Mouse (Mus musculus): ENCODE results near the gene Mis18bp1.
A peak's percentile ranks its signal among the peaks of the same experiment; 100 is the strongest.
"Not testable (repeated sequence)": the region's sequence is repeated elsewhere in the genome, so short reads cannot be mapped to it uniquely, and the experiment has no call there.

Mis18bp1 gene

DNA sequence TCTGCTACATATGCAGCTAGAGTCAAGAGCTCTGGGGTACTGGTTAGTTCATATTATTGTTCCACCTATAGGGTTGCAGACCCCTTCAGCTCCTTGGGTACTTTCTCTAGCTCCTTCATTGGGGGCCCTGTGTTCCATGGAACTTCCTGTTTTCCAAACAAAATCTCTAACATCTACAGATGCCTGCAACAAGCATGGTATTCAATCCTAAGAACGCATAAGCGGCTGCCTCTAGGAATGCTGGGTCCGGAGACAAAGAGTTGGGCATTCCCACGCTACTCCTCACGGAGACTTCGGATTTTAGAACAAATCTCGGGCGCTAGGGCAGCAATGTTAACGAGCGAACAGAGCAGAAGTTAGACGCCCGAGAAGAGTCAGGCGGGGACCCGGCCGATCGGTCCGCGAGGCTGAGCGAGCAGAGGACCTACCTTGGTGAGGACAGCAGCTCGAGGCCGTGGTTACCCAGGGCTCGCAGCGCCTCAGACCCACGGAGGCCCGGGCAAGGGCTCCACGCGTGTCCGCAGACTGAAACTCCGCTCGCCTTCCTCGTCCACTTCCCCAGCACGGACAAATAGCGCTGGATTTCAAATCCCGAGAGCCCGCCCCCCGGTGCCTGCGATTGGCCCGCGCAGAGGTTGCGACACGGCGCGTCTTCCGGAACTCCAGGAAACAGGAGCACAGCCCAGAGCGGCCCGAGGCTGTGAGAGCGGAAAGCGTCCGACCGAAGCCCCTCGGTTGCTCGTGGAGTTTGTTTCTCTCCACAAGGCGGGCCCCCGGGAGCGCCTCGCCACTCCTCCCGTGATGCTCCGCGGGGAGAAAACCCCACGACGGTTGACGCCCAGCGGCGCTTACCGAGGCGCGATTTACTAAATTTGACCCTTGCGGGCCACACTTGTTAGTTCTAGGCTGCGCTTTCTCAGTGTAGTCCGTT is at the start of gene Mis18bp1:
Gene Mis18bp1, minus strand, starts transcription at position 584 of the 931 bp plus-strand sequence.
- DNase-seq: peak; percentile 90

DNA sequence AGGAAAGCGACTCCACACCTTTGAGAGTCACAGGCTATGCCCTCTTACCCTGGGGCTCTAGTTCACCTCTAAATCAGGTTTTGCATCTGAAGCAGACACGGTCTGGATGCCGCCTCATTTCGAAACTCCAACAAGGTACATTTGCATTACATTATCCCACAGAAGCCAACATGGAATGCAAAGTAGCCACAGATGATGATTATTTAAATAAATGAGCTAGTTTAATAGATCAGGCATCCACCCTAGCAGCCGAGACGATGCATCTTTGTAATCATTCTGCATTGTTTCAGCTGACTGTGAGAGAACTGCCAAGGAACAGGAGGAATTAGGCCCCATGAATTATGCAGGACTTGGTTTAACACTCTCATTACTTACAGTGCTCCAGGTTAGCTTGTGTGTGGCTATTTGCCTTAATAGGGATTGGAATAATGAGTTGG is 44.0 kb upstream of the Mis18bp1 start:
- DNase-seq: no peak

DNA sequence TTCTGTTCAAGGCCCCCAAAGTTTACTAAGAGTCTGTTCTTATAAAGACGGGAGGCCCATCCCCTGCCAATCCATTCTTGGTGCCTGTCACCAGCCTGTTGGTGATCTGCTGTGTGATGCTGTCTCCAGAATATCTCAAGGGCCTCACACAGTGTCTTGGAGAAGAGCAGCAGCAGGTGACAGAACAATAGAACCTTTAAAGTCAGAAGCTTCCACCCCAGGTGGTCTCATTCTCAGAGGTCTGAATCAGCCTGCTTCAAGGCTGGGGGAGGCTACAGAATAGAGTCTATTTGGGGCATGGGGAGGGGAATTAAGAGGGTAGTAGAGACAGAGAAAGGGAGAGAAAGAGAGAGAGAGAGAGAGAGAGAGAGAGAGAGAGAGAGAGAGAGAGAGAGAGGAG is 34.0 kb upstream of the Mis18bp1 start:
- DNase-seq: no peak

DNA sequence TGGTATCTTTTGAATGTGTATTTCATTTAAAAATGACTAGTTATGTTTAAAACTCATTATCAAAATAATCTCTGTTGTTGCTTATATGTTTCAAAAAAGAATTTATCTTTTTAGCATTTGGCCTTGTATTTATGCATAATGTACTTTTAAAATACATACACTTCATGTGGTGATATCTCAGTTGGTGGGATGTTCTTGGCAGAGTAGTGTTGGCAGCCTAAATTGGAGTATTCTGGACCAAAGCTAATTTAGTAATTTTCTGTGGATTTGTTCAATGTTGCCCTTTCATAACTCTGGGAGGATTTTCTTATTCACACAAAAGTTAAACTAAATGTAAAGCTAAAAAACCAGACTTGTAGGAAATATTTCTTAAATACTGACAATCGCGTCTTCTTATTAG is 29.4 kb upstream of the Mis18bp1 start:
- DNase-seq: no peak

DNA sequence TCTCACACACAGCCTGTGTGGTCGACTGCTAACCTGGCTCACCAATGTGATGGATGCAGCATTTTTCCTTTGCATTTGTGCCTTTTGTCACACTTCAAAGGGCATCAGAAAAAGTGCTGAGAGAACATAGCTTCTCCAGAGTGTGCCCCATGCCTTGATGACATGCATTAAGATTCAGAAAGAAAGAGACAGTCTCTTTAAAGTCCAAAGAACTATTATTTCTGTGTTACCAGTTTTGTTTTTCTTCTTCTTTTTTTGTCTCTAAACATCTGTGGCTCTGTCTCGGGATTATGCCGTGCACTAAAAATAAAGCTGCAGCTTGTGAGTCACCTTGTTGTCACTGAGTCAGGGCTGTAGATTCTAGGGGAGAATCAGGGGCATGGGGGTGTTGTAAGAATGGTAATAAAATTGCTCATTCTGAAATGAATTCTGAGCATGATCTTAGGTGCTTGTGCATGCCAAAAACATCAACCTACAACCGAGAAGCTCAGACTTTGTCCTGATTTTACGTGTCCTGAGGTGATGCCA is 21.7 kb upstream of the Mis18bp1 start:
- peak; percentile 24 for DNase-seq

DNA sequence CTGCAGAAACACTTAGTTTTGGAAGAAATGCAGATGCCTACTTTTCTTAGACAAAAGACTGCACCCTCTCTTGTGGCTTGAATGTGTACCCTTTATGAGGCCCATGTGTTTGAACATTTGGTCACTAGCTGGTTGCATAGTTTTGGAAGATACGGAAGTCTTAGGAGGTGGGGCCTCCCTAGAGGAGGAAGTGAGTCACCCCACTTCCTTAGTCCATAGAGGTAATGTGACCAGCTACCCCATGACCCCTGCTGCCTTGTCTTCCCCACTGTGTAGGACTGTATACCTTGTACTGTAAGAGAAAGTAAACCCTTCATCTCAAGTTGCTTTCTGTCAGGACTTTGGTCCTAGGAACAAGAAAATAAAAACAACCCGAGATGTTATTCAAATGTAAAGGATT is 16.8 kb upstream of the Mis18bp1 start:
- no peak for DNase-seq

DNA sequence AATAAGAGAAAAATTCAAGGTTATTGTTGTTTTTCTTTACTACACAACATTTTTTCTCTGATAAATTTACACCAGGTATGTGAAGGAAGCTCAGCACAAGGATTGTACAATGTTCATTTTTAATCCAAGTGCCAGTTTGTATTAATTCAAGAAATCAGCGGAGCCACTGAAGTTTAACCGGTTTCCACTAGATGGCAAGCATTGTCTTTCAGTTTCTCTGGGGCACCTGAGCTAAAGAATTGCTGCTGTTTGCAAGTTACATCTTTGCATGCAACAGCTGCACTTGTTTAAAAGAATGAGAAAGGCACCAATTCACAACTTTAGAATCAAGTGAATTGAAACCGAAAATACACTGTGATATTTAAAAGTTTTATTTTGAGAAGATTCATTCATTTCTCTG is 15.0 kb upstream of the Mis18bp1 start:
- no peak for DNase-seq

DNA sequence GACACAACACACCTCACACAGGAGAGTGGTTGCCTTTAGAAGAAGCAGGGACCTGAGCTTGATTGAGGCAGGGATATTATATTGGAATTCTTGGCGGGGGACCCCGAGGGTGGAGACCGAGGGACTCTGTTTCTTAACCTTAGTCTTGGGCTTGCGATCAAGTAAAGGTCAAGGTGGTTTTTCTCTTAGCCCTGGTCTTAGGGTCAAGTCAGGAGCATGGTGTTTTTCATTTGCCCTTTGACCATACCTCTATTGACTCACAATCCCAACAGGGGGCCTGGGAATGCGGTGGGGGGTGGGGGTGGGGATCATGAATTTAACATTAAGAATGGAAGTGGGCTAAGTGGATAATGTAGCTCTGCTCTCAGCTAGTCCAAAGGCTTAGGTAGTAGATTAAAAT is 1.3 kb upstream of the Mis18bp1 start:
- DNase-seq: no peak

DNA sequence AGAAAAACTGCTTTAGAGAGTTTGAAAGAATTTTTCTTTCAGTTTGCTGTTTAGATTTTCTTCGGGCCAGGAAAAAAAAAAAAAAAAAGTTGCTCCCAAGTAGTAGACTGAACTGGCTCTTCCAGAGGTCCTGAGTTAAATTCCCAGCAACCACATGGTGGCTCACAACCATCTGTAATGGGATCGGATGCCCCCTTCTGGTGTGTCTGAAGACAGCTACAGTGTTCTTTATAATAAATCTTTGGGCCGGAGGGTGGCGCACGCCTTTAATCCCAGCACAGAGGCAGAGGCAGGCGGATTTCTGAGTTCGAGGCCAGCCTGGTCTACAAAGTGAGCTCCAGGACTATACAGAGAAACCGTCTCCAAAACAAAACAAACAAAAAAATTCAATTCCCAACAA is 555 bp upstream of the Mis18bp1 start:
- peak; percentile 42 for DNase-seq

DNA sequence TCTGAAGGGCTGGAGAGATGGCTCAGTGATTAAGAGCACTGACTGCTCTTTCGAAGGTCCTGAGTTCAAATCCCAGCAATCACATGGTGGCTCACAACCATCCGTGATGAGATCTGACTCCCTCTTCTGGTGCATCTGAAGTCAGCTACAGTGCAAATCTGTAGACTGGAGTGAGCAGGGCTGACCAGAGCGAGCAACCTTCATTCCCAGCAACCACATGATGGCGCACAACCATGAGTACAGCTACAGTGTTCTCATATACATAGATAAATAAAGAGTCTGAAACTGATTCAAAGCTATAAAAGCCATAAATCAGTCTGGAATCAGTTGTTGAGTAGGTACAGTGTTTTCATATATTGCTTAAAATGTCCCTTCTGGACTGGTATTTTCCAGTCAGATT is 36.3 kb downstream of the Mis18bp1 start:
- DNase-seq: not testable (repeated sequence)

DNA sequence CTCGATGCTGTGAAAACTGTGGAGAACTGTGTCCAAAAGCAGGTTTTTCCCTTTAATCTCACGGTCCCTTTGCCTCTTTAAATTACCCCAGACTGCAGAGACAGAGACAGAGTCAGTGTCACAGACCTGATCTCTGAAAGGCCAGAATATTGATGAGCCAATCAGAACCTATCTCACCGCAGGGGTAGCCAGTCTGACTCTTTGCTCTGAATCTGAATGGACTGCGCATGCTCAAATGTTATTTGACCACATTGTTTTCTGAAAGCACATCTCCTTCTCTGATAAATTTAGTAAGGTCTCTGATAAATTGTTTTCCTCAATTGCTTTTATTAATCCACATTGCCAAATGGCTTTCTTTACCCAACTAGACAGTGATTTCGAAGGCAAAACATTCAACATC is 53.0 kb downstream of the Mis18bp1 start:
- no peak for DNase-seq

DNA sequence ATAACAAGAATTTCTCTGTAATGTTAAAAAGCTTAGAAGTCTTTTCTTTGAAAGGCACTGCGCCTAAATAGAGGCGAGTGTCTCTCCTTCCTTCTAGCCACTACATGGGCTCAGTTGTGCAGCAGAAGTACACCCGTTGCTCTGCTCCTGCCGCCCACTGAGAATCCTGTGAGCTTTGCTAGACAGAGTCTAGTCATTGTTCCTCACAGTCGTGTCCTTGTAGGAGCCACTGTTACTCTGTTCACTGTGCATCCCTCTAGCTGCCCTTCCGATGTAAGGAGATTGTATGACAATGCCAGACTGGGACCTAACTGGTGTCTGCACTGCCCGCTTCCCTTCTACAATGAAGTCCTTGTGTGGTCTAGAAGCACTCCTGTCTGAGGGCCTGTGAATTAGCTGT is 53.4 kb downstream of the Mis18bp1 start:
- DNase-seq: no peak

DNA sequence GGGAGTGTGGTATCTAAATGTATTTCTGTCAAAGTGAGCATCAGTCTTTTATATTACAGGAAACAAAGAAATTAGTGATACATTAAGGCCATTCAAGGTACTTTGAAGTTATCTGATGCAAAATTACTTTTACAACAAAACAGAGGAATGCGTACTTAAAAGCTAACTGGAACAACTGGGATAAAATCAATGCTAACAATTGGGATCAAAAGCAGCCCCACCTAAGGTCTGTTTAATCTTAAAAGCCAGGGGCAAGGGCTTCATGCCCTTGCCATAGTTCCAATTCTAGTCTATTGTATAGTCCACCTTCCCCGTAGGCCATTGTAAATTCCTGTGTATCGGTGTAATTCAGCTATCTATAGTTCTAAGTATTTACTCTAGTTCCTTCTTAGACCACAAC is 57.4 kb downstream of the Mis18bp1 start:
- not testable (repeated sequence) for DNase-seq

DNA sequence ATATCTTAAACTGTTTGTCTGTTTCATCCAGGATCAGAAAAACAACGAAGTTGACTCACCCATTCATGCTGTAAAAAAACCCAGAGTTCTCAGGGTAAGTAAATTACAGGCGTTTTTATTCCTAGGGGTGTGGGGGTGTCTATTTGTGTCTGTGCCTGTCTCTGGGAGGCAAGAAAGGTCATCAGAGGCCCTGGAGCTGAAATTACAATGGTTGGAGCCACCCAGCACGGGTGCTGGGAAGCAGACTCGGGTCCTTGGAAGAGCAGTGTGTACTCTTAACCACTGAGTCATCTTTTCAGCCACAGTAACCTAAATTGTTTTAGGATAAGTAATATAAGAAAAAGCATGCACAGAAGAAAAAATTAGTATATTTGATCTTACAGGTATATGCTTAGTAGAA is 58.5 kb downstream of the Mis18bp1 start:
- DNase-seq: no peak

DNA sequence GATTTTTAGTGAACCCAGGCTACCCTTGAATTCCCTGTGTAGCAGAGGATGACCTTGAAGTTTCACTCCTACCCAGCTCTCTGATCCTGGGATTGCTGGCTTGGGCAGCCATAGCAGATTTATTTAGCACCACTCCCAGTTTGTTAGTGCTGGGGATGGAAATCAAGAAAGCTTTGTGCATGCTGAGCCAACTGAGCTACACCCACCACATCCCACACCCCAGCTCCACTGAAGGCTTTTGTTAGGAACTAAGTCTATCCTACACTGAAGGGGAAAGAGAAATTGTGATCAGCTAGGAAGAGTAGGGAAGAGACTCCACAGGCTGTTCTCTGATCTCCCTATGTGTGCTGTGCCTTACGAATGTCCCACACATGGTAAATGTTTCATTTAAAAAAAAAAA is 59.6 kb downstream of the Mis18bp1 start:
- no peak for DNase-seq

DNA sequence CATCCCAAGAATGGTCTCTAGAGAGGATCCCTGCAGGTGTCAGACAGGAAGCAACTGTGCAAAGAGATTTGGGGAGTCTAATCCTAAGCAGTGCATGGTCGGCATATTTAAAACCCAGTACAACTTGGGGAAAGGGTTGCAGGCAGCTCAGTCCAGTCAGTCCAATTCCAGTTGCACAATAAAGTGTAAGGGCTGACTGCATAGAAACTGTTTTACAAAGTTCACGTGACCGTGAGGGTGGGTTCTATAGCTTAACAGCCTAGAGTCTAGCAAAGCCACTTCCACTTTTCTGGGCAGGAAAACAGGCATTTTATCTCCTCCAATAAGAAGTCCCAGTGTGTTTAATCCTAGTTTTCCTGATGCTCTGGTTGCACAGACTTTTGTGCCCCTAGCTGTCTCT is 60.9 kb downstream of the Mis18bp1 start:
- no peak for DNase-seq

DNA sequence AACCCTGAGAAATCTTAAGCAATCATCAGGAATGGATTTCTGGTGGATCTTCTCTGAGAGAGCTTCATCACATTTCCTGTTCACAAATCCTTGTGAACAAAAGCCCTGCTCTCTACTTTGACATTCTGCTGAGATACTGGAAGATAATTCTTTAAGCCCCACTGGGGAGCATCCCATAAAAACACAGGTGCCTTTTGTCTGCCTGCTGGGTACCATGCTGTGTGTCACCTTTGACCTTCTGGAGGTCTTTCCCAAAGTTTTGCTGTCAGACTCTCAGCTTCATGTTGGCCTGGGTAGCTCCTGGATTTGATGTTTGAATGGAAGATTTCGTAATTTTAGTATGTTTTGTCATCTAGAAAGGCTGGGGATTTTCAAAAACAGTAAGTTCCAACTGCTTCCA is 63.7 kb downstream of the Mis18bp1 start:
- no peak for DNase-seq

All from right cerebral cortex, postnatal 25 days (tissue).